Mouse (Mus musculus) CD4-positive, CD25-positive, alpha-beta regulatory T cell, adult 4 months (primary cell): ENCODE measurements at regions not wholly inside any gene's neighbourhood (a gene's known extent, or its start where the extent isn't known, plus 50 kb on each side); places are given as distances from the start of the nearest gene placed in this dataset.

ENCODE experiments used
- ATAC-seq: one replicate; pipeline ENCODE4 v1.8.0; 2017

GRCm38 (mm10) chr1:137086766-137087165 lies 126.5 kb upstream of the Nr5a2 start:
- ATAC-seq, result no peak

GRCm38 (mm10) chr1:137083500-137083899 lies 123.3 kb upstream of the Nr5a2 start:
- no peak for ATAC-seq

DNA sequence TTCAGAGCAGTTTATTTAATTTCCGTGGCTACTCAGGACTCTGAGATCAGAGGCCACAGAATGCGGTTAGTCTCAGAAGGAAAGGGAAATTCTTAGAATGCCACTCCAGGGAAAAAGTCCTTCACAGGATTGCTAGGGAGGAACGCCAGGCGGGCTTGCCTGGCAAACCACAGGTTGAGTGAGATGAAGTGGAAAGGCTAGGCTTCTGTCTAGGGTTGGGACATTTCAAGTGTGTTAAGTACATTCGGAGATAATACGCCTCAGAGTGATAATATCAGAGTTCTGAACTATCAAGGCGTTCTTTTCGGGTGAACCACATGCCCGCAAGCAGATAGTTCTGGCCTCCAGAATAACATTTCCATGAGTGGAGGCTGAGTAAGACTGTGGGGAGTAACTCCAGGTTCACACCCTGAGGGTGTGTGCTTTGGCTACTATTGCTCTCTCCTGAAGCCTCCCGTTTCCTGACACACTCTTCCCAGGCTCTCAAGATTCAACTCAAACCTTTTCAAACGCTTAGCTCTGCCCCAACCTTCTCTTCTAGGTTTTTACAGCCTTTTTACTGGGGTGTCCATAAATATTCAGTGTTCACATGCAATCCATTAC lies 119.3 kb upstream of the Nr5a2 start:
- ATAC-seq, result no peak

DNA sequence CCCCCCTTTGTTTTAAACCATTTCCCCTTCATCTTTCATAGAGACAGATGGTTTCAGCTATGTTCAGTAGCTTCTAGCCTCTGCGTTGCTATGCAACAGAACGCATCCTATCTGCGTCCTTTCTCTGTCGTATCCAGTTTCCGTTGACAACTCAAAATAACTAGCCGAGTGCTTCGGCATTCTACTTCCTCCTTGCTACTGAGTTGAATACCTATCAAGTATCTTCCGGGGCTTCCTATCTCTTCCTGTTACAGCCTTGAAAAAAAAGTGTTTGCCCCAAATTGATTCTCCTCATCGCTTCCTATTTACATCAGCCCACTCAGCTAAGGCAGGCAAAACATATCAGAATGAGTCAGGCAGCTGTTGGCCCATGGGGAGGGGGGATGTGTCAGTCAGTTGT lies 114.5 kb upstream of the Nr5a2 start:
- peak; percentile 65 for ATAC-seq

DNA sequence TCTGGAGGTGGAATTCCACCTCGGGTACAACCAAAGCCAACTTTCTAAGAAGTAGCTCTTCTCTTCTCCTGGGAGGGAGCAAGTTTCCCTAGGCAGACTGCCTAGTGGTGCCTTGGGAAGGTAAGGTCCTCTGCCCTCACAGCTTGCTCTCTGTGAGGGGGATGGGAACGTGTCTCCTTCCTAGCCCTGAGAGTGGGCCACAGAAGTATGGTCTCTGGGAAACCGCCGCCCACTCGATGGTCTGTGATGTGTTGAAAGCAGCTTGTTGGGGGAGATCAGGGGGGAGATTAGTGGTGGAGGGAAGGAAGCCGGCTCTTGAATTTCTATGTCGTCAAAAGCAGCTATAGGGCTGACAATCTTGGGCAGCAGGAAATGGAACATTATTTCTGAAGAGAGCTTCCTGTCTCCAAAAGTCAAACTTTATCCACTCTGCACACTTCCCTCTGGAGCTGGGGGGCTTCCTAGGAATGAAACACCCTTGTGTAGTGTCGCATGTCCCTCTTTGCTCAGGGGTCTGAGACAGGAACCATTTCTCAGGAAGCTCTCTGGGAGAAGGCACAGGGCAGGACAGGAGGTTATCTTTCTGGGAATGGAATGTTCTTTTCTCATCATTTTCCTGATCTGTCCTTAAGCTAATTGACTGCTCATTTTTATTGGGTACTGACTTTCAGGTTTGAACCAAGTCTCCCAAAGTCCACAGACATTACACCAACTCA lies 113.8 kb upstream of the Nr5a2 start:
- ATAC-seq, result no peak

DNA sequence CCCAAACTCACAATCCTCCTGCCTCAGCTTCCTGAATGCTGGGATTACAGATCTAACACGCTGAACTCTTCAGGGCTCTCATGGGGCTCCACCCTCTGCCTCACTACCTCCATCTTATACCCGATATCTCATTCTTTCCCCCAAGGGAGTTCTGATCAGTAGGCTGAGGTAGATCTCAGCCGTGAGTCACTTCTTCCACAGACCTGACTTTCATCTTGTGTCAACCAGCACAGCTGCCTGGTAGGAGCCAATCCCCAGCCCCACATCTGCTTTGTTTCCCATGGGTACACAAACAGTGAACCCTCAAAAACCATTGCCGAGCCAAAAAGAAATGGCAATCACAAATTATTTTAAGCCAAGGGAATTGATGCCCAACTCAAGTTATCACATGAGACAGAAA lies 100.7 kb upstream of the Nr5a2 start:
- no peak for ATAC-seq

- ATAC-seq, result no peak
Measured at GRCm38 (mm10) chr1:137053134-137053533, 92.9 kb upstream of the Nr5a2 start.

DNA sequence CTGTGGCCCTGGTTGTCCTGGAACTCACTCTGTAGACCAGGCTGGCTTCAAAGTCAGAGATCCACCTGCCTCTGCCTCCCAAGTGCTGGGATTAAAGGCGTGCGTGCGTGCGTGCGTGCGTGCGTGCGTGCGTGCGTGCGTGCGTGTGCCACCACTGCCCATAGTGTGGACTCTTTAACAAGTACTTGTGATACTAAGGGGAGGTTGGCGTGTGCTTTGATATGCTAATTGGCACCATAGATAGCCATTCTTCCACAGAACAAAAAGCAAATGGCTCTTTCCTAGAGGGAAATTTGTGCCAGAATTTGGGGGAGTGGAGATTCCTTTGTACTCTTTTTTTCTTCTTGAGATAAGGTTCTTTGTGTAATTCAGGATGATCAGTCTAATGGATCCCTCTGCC lies 91.3 kb upstream of the Nr5a2 start:
- no peak for ATAC-seq

GRCm38 (mm10) chr1:137044076-137044475 lies 83.8 kb upstream of the Nr5a2 start:
- ATAC-seq, result no peak

- no peak for ATAC-seq
Measured at GRCm38 (mm10) chr1:137042414-137043010, 82.3 kb upstream of the Nr5a2 start.

GRCm38 (mm10) chr1:137040898-137041297 lies 80.7 kb upstream of the Nr5a2 start:
- ATAC-seq, result no peak

DNA sequence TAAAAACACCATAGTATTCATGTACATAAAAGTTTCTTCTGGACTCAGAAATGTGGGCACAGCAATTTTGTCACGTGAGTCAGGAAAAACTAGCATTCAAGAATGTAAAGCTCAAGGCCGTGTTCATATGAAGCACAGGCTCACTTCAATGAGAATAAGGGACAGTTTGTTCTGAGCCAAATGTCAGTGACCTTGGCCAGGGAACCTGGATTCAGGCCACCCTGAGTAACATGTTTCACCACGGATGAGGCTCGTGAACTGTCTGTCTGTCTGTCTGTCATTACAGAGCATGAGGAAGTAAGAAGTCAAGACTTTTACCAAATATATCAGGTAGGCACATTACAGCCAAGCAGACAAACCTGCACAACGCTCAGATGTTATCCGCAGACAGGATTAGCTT lies 74.3 kb upstream of the Nr5a2 start:
- ATAC-seq, result no peak

DNA sequence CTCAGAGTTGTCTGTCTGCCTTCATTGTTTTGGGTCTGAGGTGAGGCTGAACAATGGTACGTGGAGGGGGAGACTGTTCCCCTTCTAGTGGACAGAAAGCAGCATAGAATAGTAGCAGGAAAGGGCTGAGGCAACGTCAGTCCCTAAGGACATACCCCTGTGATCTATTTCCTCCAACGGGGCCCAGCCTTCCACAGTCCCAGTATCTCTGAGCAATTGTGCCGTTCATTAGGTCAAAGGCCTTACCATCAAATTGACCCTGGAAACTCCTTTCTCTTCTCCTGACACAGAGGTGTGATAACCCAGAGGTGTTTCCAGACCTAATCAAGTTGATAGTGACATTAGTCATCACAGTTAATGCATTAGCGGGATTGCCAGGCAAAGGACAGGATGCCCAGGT lies 73.4 kb upstream of the Nr5a2 start:
- ATAC-seq, result no peak

- ATAC-seq, result no peak
Measured at GRCm38 (mm10) chr1:137023706-137024105, 63.5 kb upstream of the Nr5a2 start.

- ATAC-seq, result no peak
Measured at GRCm38 (mm10) chr1:137020528-137020927, 60.3 kb upstream of the Nr5a2 start.

GRCm38 (mm10) chr1:137017642-137018041 lies 57.4 kb upstream of the Nr5a2 start:
- no peak for ATAC-seq

DNA sequence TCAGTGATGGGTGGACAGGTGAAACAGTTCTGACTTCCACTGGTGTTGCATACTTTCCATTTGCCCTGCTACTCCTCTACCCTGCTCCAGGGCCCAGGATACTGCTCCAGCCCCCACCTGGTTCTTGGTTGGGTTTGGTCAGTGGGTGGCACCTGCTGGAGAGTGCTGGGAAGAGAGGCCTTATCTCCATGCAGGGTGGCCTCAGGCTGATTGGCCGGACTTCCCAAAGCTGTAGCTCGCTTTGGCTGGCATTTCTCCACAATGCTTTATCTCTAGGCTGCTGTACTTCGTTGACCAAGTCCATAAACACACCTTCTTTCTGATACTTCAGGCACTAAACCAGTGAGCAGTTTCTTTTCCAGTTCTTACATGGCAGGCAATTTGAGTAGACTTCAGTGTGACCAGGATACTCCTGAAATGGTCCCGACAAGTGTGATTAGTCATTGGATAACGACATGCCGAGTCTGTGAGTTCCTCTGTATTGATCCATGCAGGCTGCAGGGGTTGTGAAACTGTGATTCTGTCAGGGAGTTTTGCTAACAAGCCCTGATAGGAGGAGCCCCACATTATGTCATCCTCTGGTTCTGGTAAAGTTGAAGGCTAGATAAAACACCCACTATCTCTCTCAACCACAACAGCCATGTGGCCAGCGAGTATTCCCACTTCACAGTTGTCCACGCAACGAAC lies 50.1 kb upstream of the Nr5a2 start:
- no peak for ATAC-seq
